Mouse (Mus musculus) liver, postnatal 0 days (tissue): ENCODE data around the gene Tspan15.

Experiments
- CTCF ChIP-seq: sonication (generic); IDR thresholded peaks from 2 replicates; pipeline ENCODE4 v1.5.1; 2016; ENCODE audit warnings: antibody characterized with exemption, low read depth
- EP300 ChIP-seq: IDR thresholded peaks from 2 replicates; pipeline ENCODE4 v1.6.1; 2016; ENCODE audit warnings: antibody characterized with exemption, low read depth, mild to moderate bottlenecking

- TF ChIP-seq CTCF (no peak), EP300 (no peak)
Observed at GRCm38 (mm10) chr10:62147466-62148248, 83.4 kb downstream of the Tspan15 start.
